Mouse (Mus musculus) heart, embryonic 11.5 days (tissue): ENCODE results near the gene Crybb1. TPM values are rescaled to one million over a fixed set of nuclear protein-coding genes. Genes with fewer than 3 reads are reported as not detected.

Experiments
- ATAC-seq: fragments of 200-750 bp; cut with Nextera tagmentation; replicated peaks from 2 replicates; pipeline ENCODE4 v1.8.0; 2017; ENCODE audit warnings: moderate library complexity; ENCODE audit not compliant: insufficient number of reproducible peaks, low FRiP score, low TSS enrichment
- H3K27ac ChIP-seq: fragments of 300-500 bp; sonication (generic); 2 replicates; pipeline ENCODE4 v1.5.1; 2014; ENCODE audit warnings: mild to moderate bottlenecking, low read depth, low read length
- H3K27me3 ChIP-seq: fragments of 300-500 bp; sonication (generic); 2 replicates; pipeline ENCODE4 v1.6.1; 2014; ENCODE audit warnings: mild to moderate bottlenecking, low read length, mixed read lengths; ENCODE audit not compliant: control insufficient read depth, insufficient read depth
- H3K36me3 ChIP-seq: fragments of 300-500 bp; sonication (generic); 2 replicates; pipeline ENCODE4 v1.6.1; 2014; ENCODE audit warnings: mild to moderate bottlenecking, low read length, moderate library complexity, mixed read lengths; ENCODE audit not compliant: control insufficient read depth, insufficient read depth
- H3K4me1 ChIP-seq: fragments of 300-500 bp; sonication (generic); 2 replicates; pipeline ENCODE4 v1.6.1; 2014; ENCODE audit warnings: low read length; ENCODE audit not compliant: control insufficient read depth, insufficient read depth
- H3K4me2 ChIP-seq: fragments of 300-500 bp; sonication (generic); 2 replicates; pipeline ENCODE4 v1.6.1; 2014; ENCODE audit warnings: mild to moderate bottlenecking, moderate library complexity
- H3K4me3 ChIP-seq: fragments of 300-500 bp; sonication (generic); 2 replicates; pipeline ENCODE4 v1.5.1; 2014; ENCODE audit warnings: low read depth, low read length
- H3K9ac ChIP-seq: fragments of 300-500 bp; sonication (generic); 2 replicates; pipeline ENCODE4 v1.6.1; 2014; ENCODE audit warnings: mild to moderate bottlenecking, low read depth, low read length, moderate library complexity
- H3K9me3 ChIP-seq: fragments of 300-500 bp; sonication (generic); replicated peaks from 2 replicates; pipeline ENCODE4 v1.6.1; 2016; ENCODE audit warnings: low read length; ENCODE audit not compliant: control insufficient read depth
- WGBS: fragments of 180-500 bp; shearing (Covaris S2); extraction: QIAGEN DNeasy Blood & Tissue Kit; methylation state at CpG from one replicate; pipeline ENCODE4 v1.1.7; 2014; ENCODE audit not compliant: insufficient replicate concordance; 5-methylcytosine and 5-hydroxymethylcytosine counted together
- polyA plus RNA-seq: library from polyadenylated mRNA; unstranded; fragments of >200 nt; fragmentation: Nextera tagmentation; extraction: Ambion mirVana; gene quantifications from 2 replicates; pipeline ENCODE4 v1.2.1, GENCODE M21; 2014

The Crybb1 gene
- polyA plus RNA-seq, 1 experiment from 2014 or later: not detected

DNA sequence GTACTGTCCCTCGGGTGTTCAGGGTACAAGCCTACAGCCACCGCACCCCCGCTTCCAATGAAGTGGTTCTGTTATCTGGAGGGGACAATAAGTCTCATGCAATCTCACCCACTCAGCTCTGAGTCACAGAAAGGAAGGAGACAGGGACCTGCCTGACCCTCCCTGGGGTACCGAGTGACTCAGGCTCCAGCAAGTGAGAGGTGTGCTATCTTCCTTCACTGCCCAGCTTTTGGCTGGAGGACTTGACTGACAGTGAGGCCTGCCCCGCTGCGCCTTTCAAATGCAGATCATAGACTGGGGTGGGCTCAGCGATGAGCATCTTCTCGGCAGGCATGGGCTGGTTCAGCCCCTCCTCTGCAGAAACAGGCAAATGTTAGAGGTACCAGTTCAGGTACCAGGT, 39.5 kb downstream of the Crybb1 start:
- Histone ChIP-seq H3K4me3 (no peak overlapping the region), H3K27ac (no peak overlapping the region), H3K9me3 (no peaks in the 10 kb centered on the region), H3K4me2 (no peak overlapping the region), H3K36me3 (no peaks in the 10 kb centered on the region), H3K9ac (no peak overlapping the region), H3K27me3 (no peaks in the 10 kb centered on the region), H3K4me1 (peaks cover 27% of the 10 kb centered on the region; the same call in 1 of the 2 replicates)
- no peak for ATAC-seq
- WGBS: 41% methylated on average over 8 of the region's 8 CpGs

DNA sequence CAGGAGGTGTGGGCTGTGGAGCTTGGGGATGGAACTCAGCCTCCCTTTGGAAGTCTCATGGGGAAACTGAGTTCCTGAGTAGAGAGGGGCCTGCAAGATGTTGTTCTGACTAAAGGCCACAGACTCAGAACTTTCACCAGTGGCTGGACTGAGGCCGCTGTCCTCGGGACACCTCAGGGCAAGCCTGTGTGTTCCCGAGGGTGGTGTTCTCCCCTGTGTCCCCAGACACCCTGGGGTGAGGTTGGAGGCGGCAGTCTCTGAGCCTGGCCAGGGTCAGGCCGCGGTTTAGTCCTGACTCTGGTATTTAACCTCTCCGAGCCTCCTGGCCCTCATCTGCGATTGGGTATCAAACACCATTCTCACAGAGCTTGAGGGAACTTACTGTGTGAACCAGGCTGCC, 39.9 kb downstream of the Crybb1 start:
- no peak for ATAC-seq
- Histone ChIP-seq H3K4me3 (no peak overlapping the region), H3K27me3 (no peaks in the 10 kb centered on the region), H3K9ac (no peak overlapping the region), H3K9me3 (no peaks in the 10 kb centered on the region), H3K36me3 (no peaks in the 10 kb centered on the region), H3K27ac (no peak overlapping the region), H3K4me2 (no peak overlapping the region), H3K4me1 (peaks cover 27% of the 10 kb centered on the region; the same call in 1 of the 2 replicates)
- 63% methylated on average over 8 of the region's 8 CpGs for WGBS

DNA sequence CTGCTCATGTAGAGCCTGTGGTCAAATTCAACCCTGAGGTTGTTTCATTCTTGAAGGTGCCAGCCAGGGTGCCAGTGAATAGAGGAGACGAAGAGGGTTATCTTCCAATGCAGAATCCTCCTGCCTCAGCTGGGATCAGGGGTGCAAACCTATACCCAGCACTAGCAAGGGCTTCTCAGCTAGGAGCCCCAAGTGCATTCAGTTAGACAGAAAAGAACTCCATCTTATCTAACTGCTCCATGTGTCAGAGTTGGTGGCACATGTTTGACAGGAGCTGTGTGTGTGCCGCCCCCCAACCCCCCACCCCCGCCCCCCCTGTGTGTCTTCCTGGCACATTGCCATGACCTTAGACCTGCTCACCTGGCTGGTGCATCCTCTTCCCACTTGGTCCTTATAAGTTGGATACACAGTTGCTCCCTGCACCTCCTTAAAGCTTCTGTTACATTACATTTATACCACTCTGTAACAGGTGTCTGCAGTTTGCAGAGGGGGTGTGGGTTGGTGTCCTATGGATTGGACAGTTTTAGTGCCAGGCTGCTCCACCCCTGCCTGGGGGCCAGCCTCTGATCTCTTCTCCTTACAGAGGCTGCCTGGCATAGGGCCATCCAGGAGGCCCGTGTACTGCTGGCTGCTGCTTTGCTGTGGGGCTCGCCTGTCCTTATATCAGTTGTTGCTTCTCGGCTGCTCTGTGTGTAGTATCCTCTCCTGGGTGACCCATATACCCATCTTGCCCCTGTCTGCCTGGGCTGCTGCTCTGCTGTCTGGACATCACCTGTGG, 41.0 kb downstream of the Crybb1 start:
- H3K4me3 ChIP-seq: no peak overlapping the region
- H3K36me3 ChIP-seq: no peaks in the 10 kb centered on the region
- no peak overlapping the region for H3K27ac ChIP-seq
- no peaks in the 10 kb centered on the region for H3K27me3 ChIP-seq
- H3K9ac ChIP-seq: no peak overlapping the region
- no peaks in the 10 kb centered on the region for H3K9me3 ChIP-seq
- 64% methylated on average over 6 of the region's 6 CpGs for WGBS
- H3K4me2 ChIP-seq: no peak overlapping the region
- H3K4me1 ChIP-seq: peaks cover 27% of the 10 kb centered on the region; the same call in 1 of the 2 replicates
- no peak for ATAC-seq

DNA sequence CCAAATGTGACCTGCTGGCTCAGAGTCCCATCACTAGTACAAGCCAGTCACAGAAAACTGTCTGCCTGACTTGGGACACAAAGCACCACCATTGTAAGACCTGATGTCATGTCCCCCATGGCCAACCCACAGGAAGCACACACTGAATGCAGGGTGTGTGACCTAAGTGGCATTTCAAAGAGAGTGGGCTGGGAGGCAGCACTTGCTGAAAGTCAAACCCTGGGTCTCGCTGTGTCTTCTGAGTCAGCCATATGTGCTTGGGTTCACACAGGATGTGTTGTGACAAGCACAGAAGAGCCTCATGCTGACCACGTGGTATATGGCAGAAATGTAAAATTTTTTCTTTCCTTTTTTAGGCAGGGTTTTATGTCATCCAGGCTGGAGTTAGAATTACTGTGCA, 41.6 kb downstream of the Crybb1 start:
- WGBS: 59% methylated on average over 2 of the region's 2 CpGs
- peaks cover 27% of the 10 kb centered on the region; the same call in 1 of the 2 replicates for H3K4me1 ChIP-seq
- no peak overlapping the region for H3K27ac ChIP-seq

DNA sequence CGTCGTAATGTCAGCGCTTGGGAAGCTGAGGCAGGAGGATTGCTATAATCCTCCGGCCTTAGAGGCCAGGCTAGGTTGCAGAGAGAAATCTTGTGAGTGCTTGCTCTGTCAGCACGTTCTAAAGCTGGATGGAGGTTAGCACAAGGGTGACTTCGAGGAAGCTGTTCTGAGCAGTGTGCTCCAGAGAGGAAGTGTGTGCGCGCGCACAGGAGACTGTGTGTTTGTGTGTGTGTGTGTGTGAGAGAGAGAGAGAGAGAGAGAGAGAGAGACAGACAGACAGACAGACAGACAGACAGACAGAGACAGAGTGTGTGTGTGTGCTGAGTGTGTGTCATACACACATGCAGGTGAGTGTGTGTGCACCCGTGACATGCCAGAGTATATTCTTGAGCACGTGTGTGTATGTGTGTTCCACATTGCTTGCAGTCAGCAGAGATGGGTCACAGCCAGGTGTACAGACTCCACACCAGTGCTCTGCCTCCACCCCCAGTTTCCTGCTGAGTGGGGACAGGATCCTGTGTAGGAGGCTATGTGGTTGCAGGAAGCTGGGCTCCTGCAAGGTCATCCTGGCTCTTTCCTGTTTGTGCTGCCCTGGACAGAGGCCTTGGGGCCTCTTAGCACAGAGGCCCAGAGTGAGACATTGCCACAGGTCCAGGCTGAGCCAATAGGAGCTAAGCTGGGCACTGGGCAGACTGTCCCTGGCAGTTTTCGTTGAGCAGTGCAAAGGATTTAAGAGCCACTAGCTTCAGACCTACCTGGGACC, 42.8 kb downstream of the Crybb1 start:
- Histone ChIP-seq H3K9ac (no peak overlapping the region), H3K27ac (peak overlapping the region; percentile 59), H3K9me3 (no peaks in the 10 kb centered on the region), H3K4me3 (no peak overlapping the region), H3K4me2 (no peak overlapping the region), H3K4me1 (peaks cover 27% of the 10 kb centered on the region; the same call in 1 of the 2 replicates), H3K36me3 (no peaks in the 10 kb centered on the region), H3K27me3 (no peaks in the 10 kb centered on the region)
- 0 out of 2 replicates have a peak, but pooled peaks have one; percentile 40 for ATAC-seq
- 78% methylated on average over 12 of the region's 12 CpGs for WGBS

More for the DNA sequence above, 41.6 kb downstream of the Crybb1 start:
- H3K36me3 ChIP-seq: no peaks in the 10 kb centered on the region
- no peak overlapping the region for H3K4me2 ChIP-seq
- no peak for ATAC-seq
- H3K27me3 ChIP-seq: no peaks in the 10 kb centered on the region
- H3K9me3 ChIP-seq: no peaks in the 10 kb centered on the region
- no peak overlapping the region for H3K9ac ChIP-seq
- H3K4me3 ChIP-seq: no peak overlapping the region

DNA sequence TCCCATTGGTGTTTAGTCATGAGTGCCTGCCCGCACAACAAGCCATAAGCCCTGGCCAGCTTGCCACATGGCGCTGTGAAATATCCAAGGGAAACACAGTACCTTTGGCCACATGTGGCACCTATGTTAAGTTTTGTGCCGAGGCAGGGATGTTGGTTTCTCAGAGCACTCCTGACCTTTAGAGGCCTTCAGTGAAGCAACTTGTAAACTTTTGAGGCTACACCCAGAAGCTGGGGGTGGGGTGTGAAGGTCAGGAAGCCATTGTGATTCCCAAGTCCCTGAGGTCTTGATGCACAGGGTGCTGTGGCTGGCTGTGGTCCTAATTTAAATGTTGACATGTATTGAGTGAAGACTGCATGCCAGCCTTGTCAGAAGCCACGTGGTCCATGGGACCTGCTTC, 43.8 kb downstream of the Crybb1 start:
- H3K27me3 ChIP-seq: no peaks in the 10 kb centered on the region
- peaks cover 27% of the 10 kb centered on the region; the same call in 1 of the 2 replicates for H3K4me1 ChIP-seq
- no peak overlapping the region for H3K4me2 ChIP-seq
- 73% methylated on average over 4 of the region's 4 CpGs for WGBS
- H3K9ac ChIP-seq: no peak overlapping the region
- no peaks in the 10 kb centered on the region for H3K36me3 ChIP-seq
- ATAC-seq: no peak
- H3K9me3 ChIP-seq: no peaks in the 10 kb centered on the region
- peak overlapping the region; percentile 59; the same call in 1 of the 2 replicates for H3K27ac ChIP-seq
- H3K4me3 ChIP-seq: no peak overlapping the region

DNA sequence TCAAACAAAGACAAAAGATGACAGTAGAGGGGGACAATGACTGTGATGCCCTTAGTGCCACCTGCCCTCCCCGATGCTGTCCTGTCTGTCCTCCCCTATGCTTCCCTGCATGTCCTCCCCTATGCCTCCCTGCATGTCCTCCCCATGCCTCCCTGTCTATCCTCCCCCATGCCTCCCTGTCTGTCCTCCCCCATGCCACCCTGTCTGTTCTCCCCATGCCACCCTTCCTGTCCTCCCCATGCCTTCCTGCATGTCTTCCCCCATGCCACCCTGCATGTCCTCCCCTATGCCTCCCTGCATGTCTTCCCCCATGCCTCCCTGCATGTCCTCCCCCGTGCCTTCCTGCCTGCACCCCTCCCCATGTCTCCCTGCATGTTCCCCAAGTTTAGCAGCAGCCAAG, 44.5 kb downstream of the Crybb1 start:
- ATAC-seq: no peak
- no peak overlapping the region for H3K4me2 ChIP-seq
- H3K9ac ChIP-seq: no peak overlapping the region
- H3K9me3 ChIP-seq: no peaks in the 10 kb centered on the region
- H3K27ac ChIP-seq: no peak overlapping the region
- no peaks in the 10 kb centered on the region for H3K27me3 ChIP-seq
- no peaks in the 10 kb centered on the region for H3K36me3 ChIP-seq
- 77% methylated on average over 2 of the region's 2 CpGs for WGBS
- no peak overlapping the region for H3K4me3 ChIP-seq
- H3K4me1 ChIP-seq: peaks cover 21% of the 10 kb centered on the region; the same call in 1 of the 2 replicates

DNA sequence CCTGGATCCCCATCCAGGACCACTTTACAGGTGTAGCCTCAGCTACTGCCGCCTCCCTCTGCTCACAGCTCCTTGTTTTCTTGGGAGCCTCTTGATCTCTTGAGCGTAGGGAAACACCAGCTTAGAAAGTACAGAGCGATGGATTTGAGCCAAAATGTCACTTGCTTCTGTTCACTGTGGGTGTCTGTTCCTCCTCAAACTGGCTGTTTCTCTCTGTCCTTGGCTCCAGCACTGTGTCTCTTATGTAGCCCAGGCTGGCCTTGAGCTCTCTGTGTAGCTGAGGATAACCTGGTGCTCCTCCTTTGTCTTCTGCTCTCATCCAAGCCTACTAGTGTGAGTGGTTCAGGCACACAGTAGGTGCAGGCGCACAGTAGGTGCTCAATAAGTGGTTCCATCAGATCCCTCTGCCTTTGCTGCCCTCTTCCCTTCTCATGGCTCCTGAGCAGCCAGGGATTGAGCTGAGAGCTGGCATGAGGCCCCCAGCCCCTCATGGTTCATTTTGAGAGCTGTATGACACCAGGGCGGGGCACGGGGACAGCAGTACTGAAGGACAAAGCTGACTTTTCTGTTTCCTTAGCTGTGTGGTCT, 45.2 kb downstream of the Crybb1 start:
- Histone ChIP-seq H3K4me1 (peaks cover 19% of the 10 kb centered on the region; the same call in 1 of the 2 replicates), H3K27ac (no peak overlapping the region), H3K9me3 (no peaks in the 10 kb centered on the region), H3K27me3 (no peaks in the 10 kb centered on the region), H3K4me3 (no peak overlapping the region), H3K4me2 (no peak overlapping the region), H3K36me3 (no peaks in the 10 kb centered on the region), H3K9ac (no peak overlapping the region)
- WGBS: 90% methylated on average over 6 of the region's 6 CpGs
- ATAC-seq: no peak
